Mouse (Mus musculus): ENCODE results near the gene D630036H23Rik.

GRCm38 (mm10) chr12:36386991-36387390 lies 5.0 kb upstream of the D630036H23Rik start:
- TF ChIP-seq EP300 (IDR thresholded peaks at IDR 0.05; ENCODE audit: insufficient read depth, low read depth, low read length) (no peak), CTCF (IDR thresholded peaks at IDR 0.05; ENCODE audit: low read depth, low read length) (no peak), POLR2A (IDR thresholded peaks at IDR 0.05; ENCODE audit: insufficient read depth, low read length) (no peak)

Measured in ES-Bruce4 (cell line).